Mouse (Mus musculus): Measurements from ENCODE around the gene E2f6.

Gene E2f6

DNA sequence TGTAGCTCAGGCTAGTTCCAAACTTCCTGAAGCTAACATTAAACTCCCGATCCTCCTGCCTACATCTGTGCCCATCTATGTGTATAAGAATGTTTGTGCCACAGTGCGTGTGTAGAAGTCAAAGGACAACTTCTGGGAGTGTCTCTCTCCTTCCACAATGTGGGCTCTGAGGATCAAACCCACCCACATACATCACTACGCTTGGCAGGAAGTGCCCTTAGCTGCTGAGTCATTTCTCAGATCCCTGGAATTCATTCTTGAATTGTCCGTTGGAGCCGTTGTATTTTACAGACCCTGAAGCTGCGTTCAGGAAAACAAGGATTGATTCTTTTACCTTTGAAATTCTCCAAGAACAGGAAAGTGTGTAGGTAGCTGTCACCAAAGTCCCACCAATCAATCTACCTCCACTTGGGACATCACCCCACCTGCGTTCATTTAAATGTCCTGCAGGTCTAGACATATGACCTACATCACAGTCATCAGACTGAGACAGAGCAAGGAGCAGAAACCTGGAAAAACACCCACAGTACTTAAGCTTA lies 62.2 kb downstream of the E2f6 start:
- DNase-seq (ENCODE audit: low spot score in 2 of 2), result no peak

DNA sequence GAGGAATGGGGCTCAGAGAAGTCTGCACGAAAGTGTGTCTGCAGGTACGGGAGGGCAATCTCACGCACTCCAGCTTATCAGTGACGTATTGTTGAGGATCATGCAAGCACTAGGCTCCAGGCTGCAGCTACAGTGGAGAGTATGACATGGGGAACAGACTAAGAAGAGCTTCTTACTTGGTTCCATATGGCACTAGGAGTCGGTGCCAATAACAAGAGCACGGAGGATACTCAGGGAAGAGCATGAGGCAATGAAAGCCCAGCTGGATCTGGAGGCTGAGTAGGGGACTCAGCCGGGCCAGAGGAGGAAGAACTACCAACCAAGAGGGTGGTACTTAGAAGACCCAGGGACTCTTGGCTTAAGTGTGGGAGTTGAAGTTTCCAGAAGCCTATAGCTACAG lies 62.8 kb downstream of the E2f6 start:
- peak in 1 of 2 experiments; percentile 55 for DNase-seq (ENCODE audit: low spot score in 2 of 2)

DNA sequence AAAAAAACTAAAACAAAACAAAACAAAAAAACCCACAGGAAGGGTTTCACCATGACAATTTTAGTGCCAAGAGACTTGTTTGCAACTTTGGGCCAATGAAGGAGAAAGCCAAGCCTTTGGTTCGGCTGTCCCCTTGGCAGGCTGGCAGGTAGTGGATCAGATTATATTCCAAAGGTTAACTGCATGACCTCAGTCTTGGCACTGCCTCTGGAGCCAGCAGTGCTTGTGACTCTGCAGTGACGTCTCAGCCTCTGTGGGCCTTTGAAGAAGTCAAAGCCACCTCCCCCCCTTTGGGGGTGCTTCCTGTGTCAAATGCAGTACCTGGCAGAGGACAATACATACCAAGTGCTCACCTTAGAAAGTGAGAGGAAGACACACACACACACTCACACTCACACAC lies 63.3 kb downstream of the E2f6 start:
- DNase-seq (ENCODE audit: low spot score in 2 of 2), result no peak

DNA sequence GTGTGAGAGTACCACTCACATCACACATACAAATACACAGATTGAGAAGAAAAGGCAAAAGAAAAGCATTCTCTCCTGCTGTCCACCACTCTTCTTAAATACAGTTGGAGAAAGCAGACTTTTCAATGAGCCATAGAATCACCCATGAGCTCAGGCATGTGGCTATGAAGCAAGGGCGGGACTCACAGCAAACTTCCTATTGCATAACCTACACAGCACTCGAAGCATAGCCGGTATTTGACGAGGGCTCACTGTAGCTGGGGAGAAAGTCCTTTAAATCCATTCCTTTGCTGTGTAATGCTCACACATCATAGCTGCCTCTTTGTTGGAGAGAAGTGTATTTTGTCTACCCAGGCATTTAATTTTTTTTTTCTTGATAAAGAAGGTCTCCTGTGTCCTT lies 64.5 kb downstream of the E2f6 start:
- no peak for DNase-seq (ENCODE audit: low spot score in 2 of 2)

DNA sequence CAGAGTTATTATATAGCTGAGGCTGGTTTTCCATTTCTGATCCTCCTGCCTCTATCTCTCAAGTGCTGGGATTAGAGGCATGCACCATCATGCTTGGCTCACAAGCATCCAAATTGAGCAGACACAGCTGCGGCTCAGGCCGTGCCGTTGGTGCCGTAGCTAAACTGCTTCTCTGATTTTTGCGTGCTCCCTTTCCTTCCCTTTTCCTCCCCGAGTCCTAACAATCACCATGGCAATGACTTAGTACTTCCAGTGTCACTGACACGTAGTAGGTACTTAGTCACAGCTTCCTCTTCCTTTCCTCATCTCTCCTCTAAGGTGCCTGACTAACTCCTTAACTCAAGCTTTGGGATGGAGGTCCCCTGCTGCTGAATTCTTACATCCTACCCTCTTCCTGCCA lies 64.9 kb downstream of the E2f6 start:
- DNase-seq (ENCODE audit: low spot score in 2 of 2), result no peak

DNA sequence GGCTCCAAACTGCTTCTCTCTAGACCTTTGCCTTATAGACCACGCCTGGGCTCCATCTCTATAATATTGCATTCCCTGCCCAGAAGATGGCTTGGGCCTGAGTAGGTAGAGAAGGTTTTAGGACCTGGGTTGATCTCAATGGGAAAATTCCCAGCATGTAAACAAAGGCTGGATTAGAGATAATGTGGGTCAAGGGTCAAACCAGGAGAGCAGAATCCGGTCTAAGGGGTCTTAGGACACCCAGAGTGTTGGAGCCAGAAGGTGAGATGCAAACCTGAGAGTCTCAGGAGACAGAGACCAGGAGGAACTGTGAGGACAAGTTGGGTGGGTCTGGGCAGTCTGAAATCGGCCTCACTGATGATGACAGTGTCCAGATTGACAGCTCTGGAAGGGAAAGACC lies 65.9 kb downstream of the E2f6 start:
- DNase-seq (ENCODE audit: low spot score in 2 of 2), result no peak

DNA sequence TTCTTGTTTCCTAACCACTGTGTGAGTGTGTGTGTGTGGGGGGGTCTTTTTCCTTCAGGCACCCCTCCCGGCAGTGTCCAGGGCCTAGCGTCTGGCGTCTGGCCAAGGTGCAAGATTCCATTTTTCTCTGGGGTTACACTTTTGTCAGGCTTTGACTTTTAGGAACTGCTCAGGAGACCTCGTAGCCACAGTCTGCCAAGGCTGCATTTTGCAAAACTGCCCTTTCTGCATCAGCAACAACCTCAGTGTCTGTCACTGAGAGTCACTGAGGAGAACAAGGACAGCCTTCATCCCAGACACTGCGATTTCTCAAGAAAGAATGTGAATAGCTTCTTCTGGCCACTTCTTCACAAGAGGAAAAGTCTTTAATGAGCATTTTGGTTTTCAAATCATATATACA lies 66.4 kb downstream of the E2f6 start:
- no peak for DNase-seq (ENCODE audit: low spot score in 2 of 2)

DNA sequence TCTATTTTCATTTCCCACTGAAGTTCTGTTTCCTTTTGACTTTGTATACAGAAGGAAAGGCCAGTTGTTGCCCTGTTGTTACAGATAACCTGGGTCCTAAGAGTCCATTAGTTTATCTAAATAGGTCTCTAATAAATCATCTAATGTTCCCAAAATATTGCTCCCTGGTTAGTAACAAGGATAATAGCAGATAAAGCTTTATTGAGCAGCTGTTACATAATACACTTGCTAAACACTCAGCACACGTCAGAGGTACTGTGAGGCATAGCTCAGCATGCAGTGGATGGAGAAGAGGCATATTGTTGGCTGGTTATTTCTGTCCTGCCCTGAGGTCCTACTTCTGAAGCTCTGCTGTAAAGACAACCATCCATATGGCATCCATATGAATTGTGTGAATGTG lies 66.9 kb downstream of the E2f6 start:
- DNase-seq (ENCODE audit: low spot score in 2 of 2), result no peak

DNA sequence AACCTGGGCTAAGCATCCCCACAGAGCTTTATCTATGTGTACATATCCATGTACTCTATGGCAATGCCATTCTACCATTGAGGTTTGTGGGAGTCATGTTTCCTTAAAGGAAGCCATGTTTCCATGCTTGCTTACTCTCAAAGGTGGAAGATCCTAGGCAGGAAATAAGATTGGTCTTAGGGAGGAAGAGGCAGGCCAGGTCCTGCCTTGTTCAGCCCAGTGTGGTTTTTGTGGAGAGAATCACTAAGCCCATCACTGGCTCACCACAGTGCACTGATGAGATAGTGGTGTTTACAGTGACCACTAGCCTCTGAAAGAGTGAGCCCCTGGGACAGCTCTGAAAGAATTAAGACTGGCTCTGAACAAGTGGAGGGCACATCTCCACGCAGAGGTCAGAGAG lies 68.6 kb downstream of the E2f6 start:
- DNase-seq (ENCODE audit: low spot score in 2 of 2), result no peak

DNA sequence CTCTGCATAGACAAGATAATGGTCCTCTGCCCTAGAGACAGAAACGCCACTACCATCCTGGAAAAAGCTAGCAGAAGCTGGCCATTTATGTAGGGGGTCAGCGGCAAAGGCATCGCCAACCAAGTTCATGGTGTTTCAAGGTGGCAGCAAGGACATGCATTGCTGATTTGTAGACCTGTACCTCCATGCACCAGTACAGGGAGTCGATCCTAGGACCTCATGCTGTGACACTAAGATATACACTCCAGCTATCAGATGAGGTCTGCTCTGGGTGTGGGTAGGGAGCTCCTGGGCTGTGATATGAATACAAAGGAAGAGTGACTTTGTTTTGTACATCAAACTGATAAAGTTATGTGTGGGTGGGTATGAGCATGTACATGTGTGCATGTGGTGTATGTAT lies 69.3 kb downstream of the E2f6 start:
- DNase-seq (ENCODE audit: low spot score in 2 of 2), result no peak

DNA sequence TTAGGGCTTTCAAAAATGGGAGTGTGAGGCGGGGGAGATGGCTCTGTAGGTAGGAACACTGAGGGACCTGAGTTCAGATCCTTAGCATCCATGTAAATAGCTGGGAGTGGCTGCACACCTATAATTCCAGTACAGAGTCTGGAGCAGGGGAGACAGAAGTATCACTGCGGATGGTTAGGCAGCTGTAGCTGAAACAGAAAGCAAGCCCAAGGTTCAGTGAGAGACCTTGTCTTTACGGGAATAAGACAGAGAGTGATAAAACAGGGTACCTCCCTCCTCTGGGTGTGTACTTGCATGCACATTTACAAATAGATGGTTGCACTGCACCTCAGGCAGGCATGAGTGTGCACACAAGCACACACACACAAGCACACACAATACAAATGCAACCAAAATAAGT lies 71.7 kb downstream of the E2f6 start:
- no peak for DNase-seq (ENCODE audit: low spot score in 2 of 2)

DNA sequence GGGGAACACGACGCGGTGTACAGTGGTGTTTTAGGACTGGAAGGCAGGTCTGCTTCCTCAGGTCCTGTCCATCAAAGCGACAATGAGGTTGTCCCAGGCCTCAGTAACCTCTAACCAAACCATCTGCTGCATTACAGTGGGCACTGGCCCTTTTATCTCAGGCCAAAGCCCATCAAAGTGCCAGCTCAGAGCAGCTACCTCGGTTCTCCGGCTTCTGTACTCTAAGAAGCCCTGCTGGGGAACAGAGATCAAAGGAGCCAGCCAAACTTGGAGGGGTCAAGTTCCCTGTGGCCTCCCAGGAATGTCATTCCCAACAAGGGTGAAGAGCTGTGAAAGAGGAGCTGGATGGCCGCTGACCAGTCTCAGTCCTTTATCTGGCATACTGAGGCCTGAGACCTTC lies 72.3 kb downstream of the E2f6 start:
- no peak for DNase-seq (ENCODE audit: low spot score in 2 of 2)

DNA sequence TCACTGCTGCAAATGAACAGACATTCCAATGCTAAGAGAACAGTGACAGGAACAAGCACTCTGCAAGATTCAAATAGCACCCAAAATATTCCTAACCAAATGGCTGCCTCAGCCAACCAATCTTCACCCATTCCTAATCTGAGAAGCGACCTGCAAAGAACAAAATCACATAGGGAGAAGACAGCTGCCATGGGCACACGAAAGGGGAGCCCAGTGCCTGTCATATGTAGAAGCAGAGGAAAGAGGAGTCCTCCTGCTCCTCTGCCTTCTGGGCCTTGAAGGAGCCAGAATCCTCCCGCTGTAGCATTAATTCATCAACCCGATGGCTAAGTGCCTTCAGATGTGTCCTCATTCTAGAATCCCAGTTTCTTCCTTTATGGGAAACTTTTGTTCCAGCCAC lies 73.8 kb downstream of the E2f6 start:
- no peak for DNase-seq (ENCODE audit: low spot score in 2 of 2)

DNA sequence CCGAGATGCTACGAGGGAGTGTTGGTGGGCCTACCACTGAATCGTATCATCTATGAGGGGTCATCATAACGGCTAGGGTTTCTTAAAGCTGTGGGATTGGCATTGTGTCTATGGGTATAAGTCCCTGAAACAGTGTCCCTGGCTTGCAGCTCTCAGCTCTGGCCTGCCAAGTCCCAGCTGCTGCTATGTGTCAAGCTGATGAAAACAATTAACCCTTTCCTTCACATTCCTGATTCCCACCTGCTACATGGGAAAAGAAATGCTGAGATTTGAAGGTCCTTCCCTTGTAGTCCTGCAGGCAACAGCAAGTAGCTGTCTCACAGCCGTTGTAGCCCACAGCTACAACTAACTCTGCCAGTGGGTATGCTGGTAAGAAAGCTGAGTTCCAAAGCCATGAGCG lies 75.6 kb downstream of the E2f6 start:
- DNase-seq (ENCODE audit: low spot score in 2 of 2), result no peak
